Mouse (Mus musculus) heart, postnatal 0 days (tissue): ENCODE data around the gene Gatad2a.

ENCODE experiments used
- CTCF ChIP-seq: IDR thresholded peaks from 2 replicates; pipeline ENCODE4 v1.5.1; 2016; ENCODE audit warnings: antibody characterized with exemption, control low read depth, low read depth
- EP300 ChIP-seq: IDR thresholded peaks from 2 replicates; pipeline ENCODE4 v1.6.1; 2016; ENCODE audit warnings: antibody characterized with exemption, low read depth

- TF ChIP-seq EP300 (no peak), CTCF (no peak; the same call in 1 of the 2 replicates)
Observed at GRCm38 (mm10) chr8:70003204-70003657, 7.0 kb upstream of the Gatad2a start.
